In genomic region chr1:66837207-66837606, GRCm38 (mm10) we compare ENCODE assay signal across 22 mouse cellular contexts.
"Had no signal": no experiment of that assay in that cellular context is flagged by ENCODE, and none has a peak within 500 bp of the region (broad histone marks: within the 10 kb centered on the region; RNA-seq: fewer than 3 reads in every experiment).

No protein-coding gene starts in this region.

- H3K4me1 ChIP-seq: hindbrain, embryonic 10.5 days; hindbrain, embryonic 12.5 days; liver, embryonic 13.5 days; liver, embryonic 15.5 days had no signal

- ATAC-seq: forebrain, postnatal 0 days; hindbrain, postnatal 0 days; intestine, embryonic 16.5 days; liver, postnatal 0 days had no signal

- DNase-seq: forebrain, postnatal 0 days; gastrocnemius, postnatal 14 days; gastrocnemius, postnatal 36 days; heart, adult 11 months; heart, adult 2 months; heart, postnatal 10 days; heart, postnatal 4 days; liver; liver, embryonic 13.5 days; liver, postnatal 0 days had no signal

- H3K27ac ChIP-seq: heart, adult 2 months; hindbrain, embryonic 10.5 days; hindbrain, embryonic 12.5 days; hindbrain, embryonic 14.5 days; hindbrain, postnatal 0 days; layer of hippocampus, adult 2 months; left cerebral cortex, adult 2 months; limb, embryonic 10.5 days; limb, embryonic 12.5 days; liver, embryonic 13.5 days; liver, embryonic 15.5 days had no signal

- H3K27me3 ChIP-seq: heart, embryonic 12.5 days; hindbrain, embryonic 12.5 days; limb, embryonic 12.5 days; liver, embryonic 13.5 days; liver, embryonic 15.5 days had no signal

- H3K4me3 ChIP-seq: heart, adult 2 months; heart, embryonic 12.5 days; hindbrain, embryonic 10.5 days; hindbrain, embryonic 12.5 days; layer of hippocampus, adult 2 months; left cerebral cortex, adult 2 months; limb, embryonic 10.5 days; limb, embryonic 12.5 days; liver, embryonic 13.5 days; liver, embryonic 15.5 days had no signal

- H3K9ac ChIP-seq: forebrain, postnatal 0 days; heart, embryonic 12.5 days; hindbrain, embryonic 12.5 days; hindbrain, embryonic 14.5 days; limb, embryonic 12.5 days; liver, embryonic 13.5 days; liver, embryonic 15.5 days; liver, postnatal 0 days had no signal

- H3K4me2 ChIP-seq: heart, embryonic 12.5 days; hindbrain, embryonic 12.5 days; hindbrain, embryonic 14.5 days; limb, embryonic 12.5 days; liver, embryonic 11.5 days; liver, embryonic 13.5 days; liver, embryonic 15.5 days had no signal

- H3K9me3 ChIP-seq: heart, embryonic 12.5 days; hindbrain, embryonic 10.5 days; hindbrain, embryonic 12.5 days; limb, embryonic 10.5 days; limb, embryonic 12.5 days; liver, embryonic 13.5 days; liver, embryonic 15.5 days had no signal
